Mouse (Mus musculus): Measurements from ENCODE around the gene Gm10681. TPM values are rescaled to one million over a fixed set of nuclear protein-coding genes. Genes with fewer than 3 reads are reported as not detected.
"Not testable (repeated sequence)": the region's sequence is repeated elsewhere in the genome, so short reads cannot be mapped to it uniquely, and the experiment has no call there.

The Gm10681 gene
- polyA plus RNA-seq, 1 experiment: not detected

DNA sequence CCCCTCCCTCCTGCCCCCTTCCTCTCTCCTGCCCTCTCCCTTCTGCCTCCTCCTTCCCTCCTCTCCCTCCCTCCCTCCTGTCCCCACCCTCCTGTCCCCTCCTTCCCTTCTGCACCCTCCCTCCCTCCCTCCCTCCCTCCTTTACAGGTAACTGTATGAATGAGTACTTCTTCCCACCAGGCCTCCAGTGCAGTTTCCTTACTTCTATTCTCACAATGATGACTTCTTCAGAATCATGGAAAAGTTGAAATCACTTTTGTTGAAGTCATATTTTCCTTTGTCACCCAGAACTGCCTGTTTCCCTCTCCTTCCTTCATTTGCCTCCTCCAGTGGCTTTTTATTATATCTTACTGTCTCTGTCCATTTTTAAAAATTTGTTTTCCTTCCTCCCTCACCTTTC lies 25.4 kb upstream of the Gm10681 start:
- no peak for TF ChIP-seq POLR2A (IDR thresholded peaks at IDR 0.05; ENCODE audit: insufficient read depth, low read length)
- no peak for TF ChIP-seq CTCF (IDR thresholded peaks at IDR 0.05; ENCODE audit: low read depth, low read length)
- TF ChIP-seq EP300 (IDR thresholded peaks at IDR 0.05; ENCODE audit: insufficient read depth, low read depth, low read length): no peak
- Histone ChIP-seq H3K4me1 (ENCODE audit: control insufficient read depth, insufficient read depth, low read length) (no peaks in the 10 kb centered on the region), H3K27ac (ENCODE audit: insufficient read depth, low read length) (no peak overlapping the region)

GRCm38 (mm10) chr3:98613540-98613939 lies 24.9 kb upstream of the Gm10681 start:
- not testable (repeated sequence) for H3K9ac ChIP-seq (ENCODE audit: low read depth, poor library complexity, severe bottlenecking); H3K27ac ChIP-seq (ENCODE audit: insufficient read depth, low read length); H3K36me3 ChIP-seq (ENCODE audit: control insufficient read depth, insufficient read depth, low read length, poor library complexity, severe bottlenecking); H3K4me1 ChIP-seq (ENCODE audit: control insufficient read depth, insufficient read depth, low read length); H3K27me3 ChIP-seq (ENCODE audit: control insufficient read depth, insufficient read depth, low read length, poor library complexity, severe bottlenecking); H3K4me3 ChIP-seq (ENCODE audit: low read depth, low read length); H3K9me3 ChIP-seq (replicated peaks; ENCODE audit: control insufficient read depth, insufficient read depth, low read length, poor library complexity, severe bottlenecking)

More for the DNA sequence above, 25.4 kb upstream of the Gm10681 start:
- Histone ChIP-seq H3K9me3 (replicated peaks; ENCODE audit: control insufficient read depth, insufficient read depth, low read length, poor library complexity, severe bottlenecking) (no peaks in the 10 kb centered on the region), H3K36me3 (ENCODE audit: control insufficient read depth, insufficient read depth, low read length, poor library complexity, severe bottlenecking) (no peaks in the 10 kb centered on the region), H3K27me3 (ENCODE audit: control insufficient read depth, insufficient read depth, low read length, poor library complexity, severe bottlenecking) (no peaks in the 10 kb centered on the region), H3K4me3 (ENCODE audit: low read depth, low read length) (no peak overlapping the region), H3K9ac (ENCODE audit: low read depth, poor library complexity, severe bottlenecking) (no peak overlapping the region)

- H3K4me1 ChIP-seq (ENCODE audit: control insufficient read depth, insufficient read depth, low read length): no peaks in the 10 kb centered on the region
Observed at GRCm38 (mm10) chr3:98587721-98588120, 886 bp downstream of the Gm10681 start.

DNA sequence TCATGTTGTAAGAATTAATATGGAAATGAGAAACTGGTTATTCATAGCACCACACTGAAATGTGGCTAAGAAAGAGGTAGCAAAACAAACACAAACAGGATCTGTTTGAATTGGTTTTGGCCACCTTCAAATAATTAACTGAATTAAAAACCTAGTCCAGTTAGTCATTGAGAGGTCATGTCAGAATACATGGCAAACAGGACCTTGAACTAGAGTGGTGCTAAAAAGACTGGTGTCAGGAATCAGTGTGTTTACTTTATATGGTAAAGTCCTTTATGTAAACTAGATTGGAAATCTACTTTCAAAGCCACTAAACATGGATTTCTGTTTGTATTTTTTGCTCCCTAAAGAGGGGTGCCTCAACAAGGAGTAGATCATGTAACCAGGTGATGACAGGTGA lies 6.0 kb downstream of the Gm10681 start:
- H3K36me3 ChIP-seq (ENCODE audit: control insufficient read depth, insufficient read depth, low read length, poor library complexity, severe bottlenecking); H3K9ac ChIP-seq (ENCODE audit: low read depth, poor library complexity, severe bottlenecking); H3K4me1 ChIP-seq (ENCODE audit: control insufficient read depth, insufficient read depth, low read length); H3K4me3 ChIP-seq (ENCODE audit: low read depth, low read length); H3K9me3 ChIP-seq (replicated peaks; ENCODE audit: control insufficient read depth, insufficient read depth, low read length, poor library complexity, severe bottlenecking); H3K27me3 ChIP-seq (ENCODE audit: control insufficient read depth, insufficient read depth, low read length, poor library complexity, severe bottlenecking); H3K27ac ChIP-seq (ENCODE audit: insufficient read depth, low read length): not testable (repeated sequence)

More at GRCm38 (mm10) chr3:98587721-98588120, 886 bp downstream of the Gm10681 start:
- Histone ChIP-seq H3K27ac (ENCODE audit: insufficient read depth, low read length) (no peak overlapping the region), H3K36me3 (ENCODE audit: control insufficient read depth, insufficient read depth, low read length, poor library complexity, severe bottlenecking) (no peaks in the 10 kb centered on the region), H3K4me3 (ENCODE audit: low read depth, low read length) (no peak overlapping the region), H3K27me3 (ENCODE audit: control insufficient read depth, insufficient read depth, low read length, poor library complexity, severe bottlenecking) (no peaks in the 10 kb centered on the region), H3K9ac (ENCODE audit: low read depth, poor library complexity, severe bottlenecking) (no peak overlapping the region), H3K9me3 (replicated peaks; ENCODE audit: control insufficient read depth, insufficient read depth, low read length, poor library complexity, severe bottlenecking) (no peaks in the 10 kb centered on the region)
- TF ChIP-seq POLR2A (IDR thresholded peaks at IDR 0.05; ENCODE audit: insufficient read depth, low read length): no peak
- TF ChIP-seq CTCF (IDR thresholded peaks at IDR 0.05; ENCODE audit: low read depth, low read length): no peak
- no peak for TF ChIP-seq EP300 (IDR thresholded peaks at IDR 0.05; ENCODE audit: insufficient read depth, low read depth, low read length)

DNA sequence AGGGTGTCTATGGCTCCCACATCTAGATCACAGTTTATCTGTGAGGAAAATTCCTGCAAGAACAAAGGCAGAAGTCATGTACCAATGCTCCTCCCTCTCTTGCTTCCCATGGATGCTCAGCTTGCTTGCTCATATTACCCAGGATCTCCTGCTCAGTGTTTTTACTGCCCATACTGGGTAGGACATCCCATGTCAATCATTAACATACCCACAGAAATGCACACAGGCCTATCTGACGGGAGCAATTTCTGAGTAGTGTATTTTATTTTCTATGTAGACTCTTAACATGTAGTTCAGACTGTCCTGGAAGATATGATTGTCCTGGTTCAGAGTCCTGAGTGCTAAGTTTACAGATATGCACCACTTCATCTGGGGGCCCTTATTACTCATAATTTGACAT lies 6.4 kb downstream of the Gm10681 start:
- not testable (repeated sequence) for H3K27ac ChIP-seq (ENCODE audit: insufficient read depth, low read length); H3K4me3 ChIP-seq (ENCODE audit: low read depth, low read length); H3K9ac ChIP-seq (ENCODE audit: low read depth, poor library complexity, severe bottlenecking); H3K27me3 ChIP-seq (ENCODE audit: control insufficient read depth, insufficient read depth, low read length, poor library complexity, severe bottlenecking); H3K4me1 ChIP-seq (ENCODE audit: control insufficient read depth, insufficient read depth, low read length); H3K36me3 ChIP-seq (ENCODE audit: control insufficient read depth, insufficient read depth, low read length, poor library complexity, severe bottlenecking); H3K9me3 ChIP-seq (replicated peaks; ENCODE audit: control insufficient read depth, insufficient read depth, low read length, poor library complexity, severe bottlenecking)

DNA sequence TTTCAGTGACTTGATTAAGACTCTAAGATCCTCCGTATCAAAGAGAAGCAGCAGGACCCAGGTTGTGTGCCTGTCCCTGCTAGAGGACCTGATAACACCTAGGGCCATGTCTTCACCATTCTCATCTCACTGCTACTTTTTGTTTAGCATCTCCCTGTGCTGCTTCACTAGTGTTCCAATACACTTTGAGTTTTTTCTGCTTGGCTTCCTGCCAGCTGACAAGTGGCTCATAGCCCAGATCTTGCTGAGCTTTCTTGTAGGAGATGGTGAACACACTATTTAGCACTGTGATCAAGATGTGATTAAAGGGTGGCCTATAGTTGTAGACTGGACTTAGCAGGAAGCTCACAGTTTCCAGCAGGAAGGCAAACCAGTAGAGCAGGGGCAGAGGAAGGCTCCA lies 7.6 kb downstream of the Gm10681 start:
- H3K36me3 ChIP-seq (ENCODE audit: control insufficient read depth, insufficient read depth, low read length, poor library complexity, severe bottlenecking); H3K9ac ChIP-seq (ENCODE audit: low read depth, poor library complexity, severe bottlenecking); H3K4me1 ChIP-seq (ENCODE audit: control insufficient read depth, insufficient read depth, low read length); H3K27me3 ChIP-seq (ENCODE audit: control insufficient read depth, insufficient read depth, low read length, poor library complexity, severe bottlenecking); H3K4me3 ChIP-seq (ENCODE audit: low read depth, low read length); H3K27ac ChIP-seq (ENCODE audit: insufficient read depth, low read length); H3K9me3 ChIP-seq (replicated peaks; ENCODE audit: control insufficient read depth, insufficient read depth, low read length, poor library complexity, severe bottlenecking): not testable (repeated sequence)

- not testable (repeated sequence) for H3K36me3 ChIP-seq (ENCODE audit: control insufficient read depth, insufficient read depth, low read length, poor library complexity, severe bottlenecking); H3K9me3 ChIP-seq (replicated peaks; ENCODE audit: control insufficient read depth, insufficient read depth, low read length, poor library complexity, severe bottlenecking); H3K4me3 ChIP-seq (ENCODE audit: low read depth, low read length); H3K9ac ChIP-seq (ENCODE audit: low read depth, poor library complexity, severe bottlenecking); H3K27ac ChIP-seq (ENCODE audit: insufficient read depth, low read length); H3K4me1 ChIP-seq (ENCODE audit: control insufficient read depth, insufficient read depth, low read length); H3K27me3 ChIP-seq (ENCODE audit: control insufficient read depth, insufficient read depth, low read length, poor library complexity, severe bottlenecking)
Observed at GRCm38 (mm10) chr3:98567717-98568116, 20.9 kb downstream of the Gm10681 start.

GRCm38 (mm10) chr3:98564894-98565293 lies 23.7 kb downstream of the Gm10681 start:
- H3K36me3 ChIP-seq (ENCODE audit: control insufficient read depth, insufficient read depth, low read length, poor library complexity, severe bottlenecking); H3K4me1 ChIP-seq (ENCODE audit: control insufficient read depth, insufficient read depth, low read length); H3K9ac ChIP-seq (ENCODE audit: low read depth, poor library complexity, severe bottlenecking); H3K27me3 ChIP-seq (ENCODE audit: control insufficient read depth, insufficient read depth, low read length, poor library complexity, severe bottlenecking); H3K9me3 ChIP-seq (replicated peaks; ENCODE audit: control insufficient read depth, insufficient read depth, low read length, poor library complexity, severe bottlenecking); H3K4me3 ChIP-seq (ENCODE audit: low read depth, low read length); H3K27ac ChIP-seq (ENCODE audit: insufficient read depth, low read length): not testable (repeated sequence)

- H3K4me3 ChIP-seq (ENCODE audit: low read depth, low read length); H3K9me3 ChIP-seq (replicated peaks; ENCODE audit: control insufficient read depth, insufficient read depth, low read length, poor library complexity, severe bottlenecking); H3K36me3 ChIP-seq (ENCODE audit: control insufficient read depth, insufficient read depth, low read length, poor library complexity, severe bottlenecking); H3K27ac ChIP-seq (ENCODE audit: insufficient read depth, low read length); H3K9ac ChIP-seq (ENCODE audit: low read depth, poor library complexity, severe bottlenecking); H3K27me3 ChIP-seq (ENCODE audit: control insufficient read depth, insufficient read depth, low read length, poor library complexity, severe bottlenecking); H3K4me1 ChIP-seq (ENCODE audit: control insufficient read depth, insufficient read depth, low read length): not testable (repeated sequence)
Observed at GRCm38 (mm10) chr3:98563831-98564230, 24.8 kb downstream of the Gm10681 start.

DNA sequence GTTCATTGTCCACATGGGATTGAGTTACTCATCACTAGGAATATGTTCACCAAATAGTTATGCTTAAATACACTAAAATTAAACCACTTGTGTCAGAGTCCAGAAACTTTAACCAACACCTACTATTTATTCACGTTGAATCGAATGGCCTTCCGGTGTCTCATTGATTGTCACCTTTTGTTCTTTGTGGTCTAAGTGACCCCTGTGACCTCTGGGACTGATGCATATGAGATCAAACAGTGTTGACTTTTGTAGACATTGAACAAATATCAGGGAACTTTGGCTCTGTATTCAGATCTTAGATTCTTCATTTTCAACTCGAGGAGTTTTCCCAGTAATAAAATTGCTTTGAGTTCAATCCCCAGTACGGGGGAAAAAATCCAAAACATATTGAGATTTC lies 27.9 kb downstream of the Gm10681 start:
- H3K36me3 ChIP-seq (ENCODE audit: control insufficient read depth, insufficient read depth, low read length, poor library complexity, severe bottlenecking): not testable (repeated sequence)

More for the DNA sequence above, 27.9 kb downstream of the Gm10681 start:
- not testable (repeated sequence) for H3K4me3 ChIP-seq (ENCODE audit: low read depth, low read length); H3K27me3 ChIP-seq (ENCODE audit: control insufficient read depth, insufficient read depth, low read length, poor library complexity, severe bottlenecking); H3K4me1 ChIP-seq (ENCODE audit: control insufficient read depth, insufficient read depth, low read length); H3K27ac ChIP-seq (ENCODE audit: insufficient read depth, low read length); H3K9me3 ChIP-seq (replicated peaks; ENCODE audit: control insufficient read depth, insufficient read depth, low read length, poor library complexity, severe bottlenecking); H3K9ac ChIP-seq (ENCODE audit: low read depth, poor library complexity, severe bottlenecking)

Data from ES-Bruce4 (cell line).